Mouse (Mus musculus) telencephalon, adult 2 months (tissue): ENCODE measurements around the gene Zcchc14.
"Not testable (repeated sequence)": the region's sequence is repeated elsewhere in the genome, so short reads cannot be mapped to it uniquely, and the experiment has no call there.

Experiments used
- DNase-seq: peaks from one replicate; pipeline ENCODE4 v3.0.0-alpha.2; 2011; ENCODE audit warnings: low read depth, low spot score

The Zcchc14 gene

DNA sequence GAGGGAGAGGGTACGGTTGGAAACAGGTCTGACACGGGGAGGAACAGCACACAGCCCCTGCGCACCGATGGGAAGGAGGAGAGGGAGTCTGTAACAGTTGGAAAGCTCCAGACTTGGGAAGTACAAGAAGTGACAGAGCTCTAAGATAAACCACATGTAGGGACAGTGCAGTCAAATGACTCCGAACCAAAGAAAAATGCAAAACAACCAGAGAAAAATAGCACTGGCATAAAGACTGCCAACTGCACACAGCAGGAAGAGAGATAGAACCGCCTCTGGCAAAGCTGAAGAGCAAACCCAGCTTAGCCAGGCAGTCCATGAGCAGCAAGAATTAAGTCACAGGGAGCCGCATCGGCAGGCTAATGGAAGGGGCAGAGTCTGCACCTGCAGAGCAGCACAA is 29.7 kb downstream of the Zcchc14 start:
- DNase-seq = peak; percentile 72

DNA sequence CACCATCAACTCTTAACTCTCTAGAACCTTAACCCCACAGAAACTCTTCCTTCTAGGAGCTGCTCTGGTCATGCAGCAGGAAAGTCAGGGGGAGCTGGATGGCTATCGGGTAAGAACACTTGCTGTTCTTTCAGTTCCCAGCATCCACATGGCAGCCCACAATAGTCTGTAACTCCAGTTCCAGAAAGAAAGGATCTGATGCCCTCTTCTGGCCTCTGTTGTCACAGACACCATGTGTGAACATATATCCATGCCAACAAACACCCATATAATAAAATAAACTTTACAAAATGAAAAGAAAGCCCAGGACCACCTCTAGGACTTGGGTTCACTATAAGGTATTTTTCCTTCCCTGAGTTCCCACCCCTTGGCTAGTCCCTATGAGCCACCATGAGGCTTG is 30.8 kb downstream of the Zcchc14 start:
- DNase-seq = no peak

DNA sequence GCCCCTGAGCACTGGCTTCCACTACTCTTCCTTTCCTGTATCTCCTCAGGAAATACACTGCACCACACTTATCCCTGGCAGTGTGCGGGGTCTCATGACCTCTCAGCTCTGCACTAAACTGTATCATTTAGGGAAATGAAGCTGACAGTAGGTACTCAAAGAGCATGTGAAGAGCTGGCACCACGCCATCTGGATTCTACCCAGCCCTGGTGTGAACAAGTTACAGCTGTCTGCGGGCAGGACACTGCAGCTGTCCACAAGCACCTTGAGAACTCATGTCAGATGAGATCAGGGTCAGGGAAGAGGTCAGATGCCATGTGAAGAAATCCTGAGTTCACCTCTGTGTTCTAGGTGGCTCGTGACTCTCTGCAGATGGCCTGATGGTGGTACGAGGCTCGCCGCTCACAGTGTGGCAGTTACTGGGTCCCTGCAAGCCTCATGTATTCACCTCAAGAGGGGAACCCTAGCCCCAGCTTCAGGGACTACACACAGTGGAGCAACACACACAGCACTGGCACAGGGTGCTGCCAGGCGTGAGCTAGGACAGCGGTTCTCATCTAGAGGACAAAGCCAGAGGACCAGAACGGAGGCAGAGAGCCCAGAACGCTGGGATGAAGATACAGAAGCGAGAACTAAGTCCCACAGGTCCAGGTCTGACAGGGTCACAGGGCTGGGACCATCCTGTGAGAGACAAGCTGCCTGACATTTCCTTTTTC is 31.7 kb downstream of the Zcchc14 start:
- DNase-seq = no peak

DNA sequence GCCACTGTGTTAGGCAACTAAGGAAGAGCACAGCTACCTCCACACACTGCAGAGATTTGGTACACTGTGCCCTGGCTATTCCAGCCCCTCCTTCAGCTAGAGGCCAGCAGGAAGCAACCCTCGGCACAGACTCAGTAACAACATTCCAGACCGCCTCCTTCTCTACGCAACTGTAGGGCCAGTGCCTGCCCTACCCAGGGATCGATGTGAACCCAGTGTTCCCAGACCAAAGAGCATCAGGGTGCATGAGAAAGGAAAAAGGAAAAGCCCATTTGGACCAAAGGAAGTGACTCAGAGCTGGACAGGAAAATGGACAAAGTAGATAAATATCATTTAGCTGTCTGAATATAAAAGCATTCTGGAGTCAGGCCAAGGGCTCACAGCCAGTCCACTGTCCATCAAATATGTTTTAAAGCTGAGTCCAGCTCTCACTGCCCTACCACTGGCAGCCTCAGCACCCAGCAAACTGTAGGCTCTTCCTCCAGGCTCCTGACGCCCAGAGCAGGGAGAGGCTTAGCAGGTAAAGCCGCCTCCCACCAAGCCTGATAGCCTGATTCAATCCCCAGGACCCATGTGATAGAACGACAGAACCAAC is 33.2 kb downstream of the Zcchc14 start:
- no peak for DNase-seq

DNA sequence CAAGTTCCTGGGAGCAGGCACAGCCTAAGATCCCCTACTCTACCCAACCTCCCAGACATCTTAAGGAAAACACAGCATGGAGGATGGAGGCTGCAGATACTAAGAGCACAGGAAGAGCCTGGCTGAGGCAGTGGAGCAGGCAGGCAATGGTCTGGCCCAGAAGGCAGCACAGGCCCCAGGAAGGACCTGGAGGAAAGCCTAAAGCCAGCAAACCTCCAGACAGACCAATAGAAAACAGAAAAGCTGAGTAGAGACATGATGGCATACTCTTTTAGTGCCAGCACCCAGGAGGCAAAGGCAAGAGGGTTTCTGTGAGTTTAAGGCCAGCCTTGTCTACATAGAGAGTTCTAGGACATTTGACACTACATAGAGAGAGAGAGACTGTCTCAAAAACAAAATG is 39.3 kb downstream of the Zcchc14 start:
- no peak for DNase-seq

DNA sequence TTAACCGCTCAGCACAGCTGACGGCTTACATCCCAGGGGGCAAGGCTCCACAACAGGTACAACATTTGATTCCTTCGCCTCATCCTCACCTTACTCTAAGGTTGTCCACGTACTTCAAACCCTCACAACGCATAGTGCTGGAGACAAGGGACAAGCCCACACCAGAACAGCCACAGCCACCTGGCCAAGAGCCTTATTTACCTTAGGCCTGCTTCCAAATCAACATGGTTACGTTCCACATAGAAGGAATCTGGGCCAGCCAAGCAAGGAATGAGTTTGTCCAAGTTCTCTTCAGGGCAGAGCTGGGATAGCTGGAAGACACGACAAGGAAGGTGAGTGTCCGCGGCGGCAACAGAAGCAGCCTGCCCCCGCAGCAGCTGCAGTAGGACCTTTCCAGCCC is 42.8 kb downstream of the Zcchc14 start:
- DNase-seq = no peak

DNA sequence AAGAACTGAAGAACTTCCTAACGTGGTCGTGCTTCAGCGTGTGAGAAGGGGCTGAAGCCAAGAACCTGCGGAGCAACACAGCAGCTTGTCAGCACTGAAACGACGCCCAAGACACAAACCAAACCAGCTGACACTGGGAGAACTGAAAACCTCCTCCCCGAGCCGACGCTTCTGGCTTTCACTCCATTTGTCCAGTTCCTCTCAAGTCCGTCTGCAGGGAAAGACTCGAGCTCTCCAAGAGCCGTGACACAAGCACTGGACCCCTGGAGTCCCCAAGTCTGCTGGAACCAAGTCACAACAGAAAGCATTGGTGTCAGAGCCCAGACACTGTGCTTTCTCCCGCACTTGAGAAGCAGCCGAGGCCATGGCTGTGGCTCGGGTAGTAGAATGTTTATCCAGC is 43.5 kb downstream of the Zcchc14 start:
- DNase-seq = no peak

DNA sequence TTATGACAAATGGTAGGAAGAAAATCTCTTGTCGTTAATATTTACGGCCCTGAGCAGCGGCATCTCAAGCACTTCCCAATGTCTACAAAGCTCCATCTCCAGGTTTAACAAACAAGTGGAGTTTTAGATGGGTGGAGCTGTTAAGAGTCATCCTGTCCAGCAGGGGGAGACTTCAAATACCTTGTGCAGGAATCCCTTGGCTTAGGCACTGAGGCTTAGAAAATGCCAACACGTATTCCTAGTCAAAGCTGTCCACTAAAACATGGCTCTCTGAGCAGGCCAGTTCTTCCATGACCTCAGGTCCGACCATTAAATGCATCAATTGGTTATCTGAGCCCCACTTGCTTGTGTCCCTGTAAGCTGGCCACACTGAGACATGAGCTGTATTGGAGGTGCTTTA is 45.0 kb downstream of the Zcchc14 start:
- no peak for DNase-seq

DNA sequence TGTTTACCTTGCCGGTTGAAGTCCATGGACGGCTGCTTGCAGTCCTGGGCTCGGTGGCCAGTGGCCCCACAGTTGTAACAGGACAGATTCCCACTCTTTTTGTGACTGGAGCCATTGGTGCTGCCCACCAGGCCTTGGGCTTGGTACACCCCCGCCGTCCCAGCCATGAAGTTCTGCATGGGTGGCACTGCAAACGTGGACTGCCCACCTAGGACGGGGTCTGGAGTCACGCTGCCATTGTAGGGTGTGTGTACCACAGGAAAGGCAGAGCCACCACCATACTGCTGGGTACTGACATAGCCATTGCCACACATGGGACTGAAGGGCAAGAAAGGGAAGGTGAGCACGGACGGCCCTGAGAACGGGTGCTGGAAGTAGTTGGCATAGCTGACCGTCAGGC is 48.9 kb downstream of the Zcchc14 start:
- no peak for DNase-seq

DNA sequence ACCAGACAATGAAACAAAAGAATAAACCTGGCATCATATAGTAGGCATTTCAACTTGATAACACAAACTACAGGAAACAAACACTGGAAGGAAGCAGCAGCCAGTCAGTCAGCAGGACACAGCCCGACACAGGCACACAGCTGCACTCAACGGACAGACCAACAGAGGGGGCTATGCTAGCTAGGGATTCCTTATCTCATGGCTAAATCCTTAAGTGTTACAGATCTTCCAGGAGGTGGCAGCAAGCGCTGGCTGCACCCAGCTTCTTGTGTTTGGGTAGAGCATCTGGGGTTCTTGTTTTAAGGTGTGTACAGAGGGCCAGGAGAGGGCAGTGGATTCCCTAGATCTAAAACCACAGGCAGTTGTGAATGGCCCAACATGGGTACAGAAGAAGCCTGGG is 49.8 kb downstream of the Zcchc14 start:
- peak; percentile 79 for DNase-seq

DNA sequence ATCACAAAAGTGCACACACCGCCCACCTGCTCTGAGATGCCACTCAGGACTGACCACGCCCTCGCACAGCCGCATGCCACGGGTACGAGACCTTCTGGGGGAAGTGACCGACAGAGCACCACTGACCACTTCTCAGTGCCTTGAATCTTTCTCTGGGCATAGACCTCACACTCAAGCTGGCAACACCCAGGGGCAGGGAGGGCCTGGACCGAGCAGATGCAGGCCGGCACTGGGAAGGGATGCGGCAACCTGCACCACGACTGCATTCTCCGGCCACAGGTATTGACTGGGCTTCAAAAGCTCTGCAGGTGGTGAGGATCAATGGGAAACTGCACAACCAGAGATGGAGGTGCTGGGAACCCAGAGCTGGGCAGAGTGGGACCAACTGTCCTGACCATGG is 50.3 kb downstream of the Zcchc14 start:
- DNase-seq = no peak

DNA sequence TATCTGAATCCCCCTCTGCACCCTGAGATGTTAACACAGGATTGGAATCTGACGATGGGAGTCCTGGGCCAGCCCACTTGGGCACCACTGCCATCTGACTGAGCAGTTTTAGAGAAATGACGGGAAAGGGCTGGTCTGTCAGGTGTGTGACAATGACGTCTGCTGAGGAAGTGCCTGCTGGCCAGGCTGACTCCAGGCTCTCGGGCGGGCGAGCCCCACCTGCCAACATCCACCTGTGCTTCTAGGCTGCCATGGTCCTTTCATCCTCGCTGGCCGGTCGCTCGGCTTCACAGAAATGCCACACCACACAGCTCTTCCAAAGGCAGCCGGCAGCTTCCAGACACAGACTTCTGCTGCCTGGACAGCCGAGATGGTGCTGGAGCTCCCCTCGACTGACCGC is 52.9 kb downstream of the Zcchc14 start:
- DNase-seq = no peak

DNA sequence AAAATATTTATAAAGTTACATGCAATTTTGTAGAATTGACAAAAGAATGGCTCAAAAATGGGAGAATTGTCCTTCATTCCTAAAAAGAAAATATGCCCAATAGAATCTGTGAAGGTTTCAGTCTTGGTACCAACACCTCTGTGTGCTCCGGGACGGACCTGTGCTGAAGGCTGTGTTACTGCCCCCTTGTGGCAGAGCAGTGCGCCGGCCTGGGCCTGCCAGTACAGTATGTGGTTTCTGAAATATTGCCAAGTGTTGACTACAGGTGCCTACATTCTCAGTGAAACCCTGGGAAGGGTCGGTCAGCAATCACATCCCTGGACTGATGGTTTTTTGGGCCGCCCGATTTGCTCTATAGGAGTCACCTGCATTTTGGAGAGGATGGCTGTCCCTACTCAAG is 53.8 kb downstream of the Zcchc14 start:
- DNase-seq = no peak

DNA sequence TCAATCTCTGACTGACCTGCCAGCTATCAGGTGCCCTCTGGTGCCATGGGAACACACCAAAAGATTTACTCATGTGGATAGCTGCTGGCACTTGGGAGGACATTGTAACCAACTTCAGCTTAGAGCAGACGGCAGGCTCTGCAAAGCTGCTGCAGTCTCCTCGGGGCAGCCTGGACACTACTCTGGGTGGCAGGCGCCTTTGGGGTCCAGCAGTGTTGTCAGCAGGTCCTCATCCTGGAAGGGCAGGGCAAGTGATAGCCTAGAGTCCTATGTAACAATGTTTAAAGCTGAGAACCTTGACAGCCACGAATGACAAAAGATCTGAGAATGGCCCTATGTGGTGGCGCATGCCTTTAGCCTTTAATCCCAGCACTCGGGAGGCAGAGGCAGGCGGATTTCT is 54.5 kb downstream of the Zcchc14 start:
- DNase-seq = no peak

DNA sequence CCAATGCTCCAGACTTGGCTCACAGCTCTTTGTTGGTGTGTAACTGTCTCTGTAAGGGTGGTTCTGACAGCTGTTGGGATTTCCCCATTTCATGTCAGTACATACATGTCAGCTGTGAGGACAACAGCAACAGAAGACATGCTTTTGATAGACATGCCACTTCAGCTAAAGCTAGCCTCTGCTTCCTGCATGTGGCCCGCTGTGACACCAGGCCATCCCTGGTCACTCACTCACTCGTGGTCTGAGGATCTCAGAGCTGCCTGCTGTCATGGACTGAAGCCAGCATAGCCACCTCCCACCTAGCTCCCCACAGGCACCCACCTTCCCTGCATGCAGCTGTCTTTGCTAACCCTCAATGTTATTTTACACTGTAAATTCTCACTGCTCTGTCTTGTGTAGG is 55.2 kb downstream of the Zcchc14 start:
- not testable (repeated sequence) for DNase-seq

DNA sequence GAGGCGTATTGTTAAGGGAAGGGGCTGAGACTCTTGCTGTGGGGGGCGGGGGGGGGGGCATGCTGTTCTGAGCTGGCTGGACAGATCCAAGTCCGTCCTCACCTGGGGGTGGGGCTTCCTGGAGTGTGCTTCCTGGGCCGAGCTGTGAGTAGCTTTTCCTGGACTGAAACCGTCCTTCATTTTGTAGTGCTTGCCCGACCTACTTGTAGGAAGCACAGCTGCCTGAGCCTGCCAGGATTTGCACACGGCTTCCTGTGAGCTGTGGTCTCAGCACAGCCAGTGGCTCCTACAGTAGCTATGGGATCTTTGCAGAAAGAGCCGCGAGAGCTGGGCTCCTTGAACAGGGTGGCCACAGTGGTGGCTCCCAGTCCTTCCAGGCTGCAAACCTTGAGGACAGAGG is 58.7 kb downstream of the Zcchc14 start:
- no peak for DNase-seq

DNA sequence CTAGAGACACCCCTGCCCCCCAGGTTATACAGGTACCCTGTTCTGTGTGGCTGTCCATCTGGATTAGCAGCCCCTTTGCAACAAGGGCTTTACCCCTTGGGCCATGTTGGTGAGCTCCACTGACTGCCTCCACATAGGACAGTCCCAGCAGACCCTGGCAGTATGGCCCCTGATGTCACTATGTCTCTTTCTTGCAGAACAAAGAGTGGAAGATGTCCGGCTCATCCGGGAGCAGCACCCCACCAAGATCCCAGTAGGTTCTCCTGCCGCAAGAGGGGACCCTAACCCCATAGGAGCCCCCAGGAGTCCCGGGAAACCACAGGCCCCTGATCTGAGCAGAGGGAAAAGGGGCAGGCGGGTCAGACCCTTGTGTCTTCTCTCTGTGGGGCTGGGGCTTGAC is 59.4 kb downstream of the Zcchc14 start:
- DNase-seq = no peak

DNA sequence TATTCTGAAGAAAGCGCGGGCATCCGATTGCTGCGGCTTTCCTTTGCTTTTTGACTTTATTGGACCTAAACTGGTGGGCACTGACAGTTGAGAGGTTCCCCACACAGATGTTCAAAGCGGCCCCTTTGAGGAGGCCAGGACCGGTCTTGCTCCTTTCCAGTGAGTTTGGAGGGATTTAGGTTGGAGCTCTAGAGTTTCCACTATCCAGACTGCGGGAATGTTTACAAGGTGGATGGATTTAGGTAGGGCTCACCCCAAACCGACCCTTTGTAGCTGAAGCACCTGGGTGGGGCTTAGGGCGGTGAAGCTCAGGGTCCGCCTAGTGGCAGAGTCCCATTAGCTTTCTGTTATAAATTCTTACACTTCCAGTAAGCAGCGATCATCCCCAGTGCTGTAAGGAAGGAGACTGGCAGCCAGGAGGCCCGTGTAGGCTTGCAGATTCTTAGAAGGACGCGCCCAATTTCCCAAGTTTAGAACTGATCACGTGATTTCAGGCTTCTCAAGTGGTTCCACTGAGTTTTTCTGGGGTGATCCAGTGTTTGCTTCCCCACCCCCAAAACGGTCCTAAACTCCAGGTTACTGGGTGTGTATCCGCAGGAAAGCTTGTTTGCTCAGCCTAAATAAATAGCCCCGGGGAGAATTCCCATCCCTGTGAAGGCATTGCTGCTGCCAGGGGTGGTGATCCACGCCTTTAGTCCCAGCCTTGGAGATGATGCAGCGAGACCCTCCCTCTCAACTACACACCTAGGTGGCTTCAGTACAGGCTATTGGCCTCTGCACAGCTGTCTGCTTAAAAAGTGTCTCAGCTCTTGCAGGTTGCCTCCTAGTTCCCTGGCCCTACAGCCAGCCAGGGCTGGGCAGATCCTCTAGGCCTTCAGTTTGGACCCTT is 61.3 kb downstream of the Zcchc14 start:
- DNase-seq = no peak

DNA sequence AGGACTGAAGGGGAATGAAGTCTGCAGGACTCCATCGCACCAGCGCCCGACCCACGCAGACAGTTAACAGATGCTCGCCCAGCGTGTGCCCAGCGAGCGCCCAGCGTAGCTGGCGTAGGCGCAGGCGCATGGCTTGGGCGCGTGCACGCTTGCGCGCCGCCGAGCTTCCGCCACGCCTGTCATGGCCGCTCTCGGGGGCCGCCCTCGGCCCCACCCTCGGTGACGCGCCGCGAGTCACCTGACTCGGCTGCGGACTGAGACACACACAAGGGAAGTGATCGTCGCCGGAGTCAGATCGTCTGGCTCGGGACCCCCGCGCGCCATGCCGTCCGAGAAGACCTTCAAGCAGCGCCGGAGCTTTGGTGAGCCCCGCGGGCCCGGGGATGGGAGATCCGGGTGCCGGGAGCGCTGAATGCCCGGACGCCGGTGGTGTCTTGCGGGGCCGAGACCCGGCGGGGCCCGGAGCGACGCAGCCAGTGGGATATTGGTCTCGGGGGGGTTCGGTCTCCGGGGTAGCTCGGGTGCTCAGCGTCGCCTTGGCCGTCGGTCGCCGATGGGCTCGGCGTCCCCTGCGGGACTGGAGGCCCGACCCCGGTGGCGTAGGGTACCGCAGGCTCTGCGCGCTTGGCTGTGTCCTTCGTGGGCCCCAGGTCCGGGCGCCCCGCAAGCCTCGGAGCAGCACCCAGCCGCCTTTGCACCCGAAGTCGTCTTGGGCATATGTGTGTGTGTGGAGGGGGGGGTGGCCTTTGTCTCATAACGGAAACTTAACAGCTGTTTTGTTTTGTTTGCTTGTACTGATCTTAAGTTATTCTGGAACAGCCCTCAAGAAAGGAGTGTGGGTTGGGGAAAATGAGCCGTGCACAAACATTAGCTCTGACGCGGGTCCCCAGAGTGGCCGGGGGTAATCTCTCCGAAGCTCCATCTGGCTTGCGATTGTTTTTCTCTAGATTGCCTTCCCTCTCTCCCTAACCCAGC is 62.2 kb downstream of the Zcchc14 start, which contains the start of gene Map1lc3b:
Gene Map1lc3b (plus strand): TSS at position 159 of the 975 bp plus-strand sequence.
- peak; percentile 83 for DNase-seq

DNA sequence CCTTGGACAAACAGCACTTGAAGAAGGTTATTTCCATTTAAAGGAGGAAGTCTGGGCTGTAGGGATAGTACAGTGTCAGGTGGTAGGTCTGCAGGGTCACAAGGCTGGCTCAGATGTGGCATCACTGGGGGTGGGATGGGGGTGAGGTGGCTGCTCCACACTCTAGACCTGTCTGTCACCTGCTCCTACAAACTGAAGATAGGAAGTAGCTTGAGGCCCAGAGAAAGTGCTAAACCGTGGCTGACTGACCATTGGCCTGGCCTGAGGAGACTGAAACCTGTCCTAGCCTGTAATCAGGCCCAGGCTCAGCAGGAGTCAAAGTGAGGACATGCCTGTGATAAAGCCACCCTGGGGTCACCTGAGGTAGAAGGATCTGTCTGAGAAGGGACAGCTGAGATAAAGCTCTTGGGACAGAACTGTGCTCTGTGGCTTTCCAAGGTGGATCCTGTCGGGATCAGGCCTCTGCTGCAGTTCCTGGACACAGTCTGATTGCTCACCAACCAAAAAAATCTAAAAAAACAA is 63.4 kb downstream of the Zcchc14 start:
- no peak for DNase-seq

DNA sequence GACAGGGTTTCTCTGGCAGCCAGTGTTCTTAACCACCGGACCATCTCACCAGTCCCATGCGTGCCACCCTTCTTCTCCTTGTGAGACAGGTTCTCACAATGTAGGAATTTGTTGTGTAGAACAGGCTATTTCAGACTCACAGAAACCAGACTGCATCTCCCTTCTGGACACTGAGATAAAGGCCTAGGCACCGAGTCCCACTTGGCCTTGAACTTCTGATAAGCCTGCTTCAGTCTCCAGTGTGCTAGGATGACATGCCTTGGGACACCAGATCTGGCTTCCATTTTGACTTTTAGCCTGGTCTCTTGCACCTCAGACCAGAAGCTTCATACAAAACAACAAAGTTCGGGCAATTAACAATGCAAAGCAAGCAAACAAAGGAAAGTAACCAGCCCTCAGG is 64.0 kb downstream of the Zcchc14 start:
- DNase-seq = no peak
